Mouse (Mus musculus): ENCODE results near the gene Gm29106.
"Not testable (repeated sequence)": the region's sequence is repeated elsewhere in the genome, so short reads cannot be mapped to it uniquely, and the experiment has no call there.

The Gm29106 gene

GRCm38 (mm10) chr1:118176242-118176641 lies at the start of gene Gm29106:
Gene Gm29106 (plus strand): TSS chr1:118176542.
- not testable (repeated sequence) for DNase-seq

- no peak for DNase-seq
Measured at GRCm38 (mm10) chr1:118228540-118228939, 52.2 kb downstream of the Gm29106 start.

- no peak for DNase-seq
Measured at GRCm38 (mm10) chr1:118236032-118236431, 59.7 kb downstream of the Gm29106 start.

Measured in right cerebral cortex, postnatal 4 days (tissue).